Mouse (Mus musculus) spleen, adult 2 months (tissue): ENCODE data around the gene Syt15.

Source experiments
- CTCF ChIP-seq: fragments of 200-500 bp; IDR thresholded peaks from 2 replicates; pipeline ENCODE4 v1.5.1; 2011; ENCODE audit warnings: mild to moderate bottlenecking, inconsistent platforms; ENCODE audit not compliant: insufficient read depth, insufficient read length, insufficient replicate concordance; ENCODE audit errors: extremely low read depth
- POLR2A ChIP-seq: fragments of 200-500 bp; IDR thresholded peaks from 2 replicates; pipeline ENCODE4 v1.6.1; 2011; ENCODE audit warnings: low read depth, low read length, inconsistent platforms

- TF ChIP-seq POLR2A (no peak), CTCF (no peak)
These were observed 48.3 kb upstream of the Syt15 start for GRCm38 (mm10) chr14:34171107-34171506.
